Mouse (Mus musculus) MEL (cell line): ENCODE measurements around the gene Speg. TPM values are rescaled to one million over a fixed set of nuclear protein-coding genes. Genes with fewer than 3 reads are reported as not detected.

Source experiments
- DNase-seq: peaks from one replicate; pipeline ENCODE4 v3.0.0; 2011; ENCODE audit warnings: low read depth, low spot score
- H3K27ac ChIP-seq: 2 replicates; pipeline ENCODE4 v1.5.1; 2012; ENCODE audit warnings: low read depth, mild to moderate bottlenecking, control low read depth, low read length, moderate library complexity; ENCODE audit not compliant: control insufficient read depth
- H3K27me3 ChIP-seq, 2 experiments: fragments of 150-350 bp in 1 of 2; sonication (generic) in 1 of 2; 2 replicates each; pipeline ENCODE4 v1.6.1; 2012; ENCODE audit warnings: low read length in 2 of 2, mild to moderate bottlenecking in 2 of 2, improper control_type of control experiment in 1 of 2, moderate library complexity in 1 of 2; ENCODE audit not compliant: insufficient read depth in 2 of 2, control insufficient read depth in 1 of 2
- H3K36me3 ChIP-seq, 2 experiments: 2 replicates each; pipeline ENCODE4 v1.6.1; 2012 to 2014; ENCODE audit warnings: low read length in 2 of 2, improper control_type of control experiment in 1 of 2, inconsistent platforms in 1 of 2, mild to moderate bottlenecking in 1 of 2; ENCODE audit not compliant: insufficient read depth in 2 of 2, control insufficient read depth in 1 of 2
- H3K4me1 ChIP-seq, 2 experiments: fragments of 150-350 bp in 1 of 2; sonication (generic) in 1 of 2; 2 replicates each; pipeline ENCODE4 v1.6.1; 2012; ENCODE audit warnings: low read length in 2 of 2, improper control_type of control experiment in 1 of 2, mild to moderate bottlenecking in 1 of 2; ENCODE audit not compliant: insufficient read depth in 2 of 2, control insufficient read depth in 1 of 2
- H3K4me3 ChIP-seq, 2 experiments: fragments of 150-350 bp in 1 of 2; sonication (generic) in 1 of 2; 2 replicates each; pipeline ENCODE4 v1.5.1; 2012; ENCODE audit warnings: low read depth in 2 of 2, low read length in 2 of 2, mild to moderate bottlenecking in 2 of 2, moderate library complexity in 2 of 2, control low read depth in 1 of 2, improper control_type of control experiment in 1 of 2; ENCODE audit not compliant: control insufficient read depth in 1 of 2, insufficient read depth in 1 of 2
- H3K79me2 ChIP-seq: 2 replicates; pipeline ENCODE4 v1.6.1; 2012; ENCODE audit warnings: mild to moderate bottlenecking, low read length, moderate library complexity; ENCODE audit not compliant: control insufficient read depth, poor library complexity, insufficient read depth
- H3K9ac ChIP-seq: 2 replicates; pipeline ENCODE4 v1.6.1; 2012; ENCODE audit warnings: low read depth, mild to moderate bottlenecking, control low read depth, low read length, moderate library complexity; ENCODE audit not compliant: control insufficient read depth, poor library complexity, severe bottlenecking
- H3K9me3 ChIP-seq: fragments of 150-350 bp; sonication (generic); replicated peaks from 2 replicates; pipeline ENCODE4 v1.6.1; 2012; ENCODE audit warnings: mild to moderate bottlenecking, low read length, improper control_type of control experiment, moderate library complexity; ENCODE audit not compliant: insufficient read depth
- BHLHE40 ChIP-seq: IDR thresholded peaks from 2 replicates; pipeline ENCODE4 v1.6.1; 2012; ENCODE audit warnings: low read depth, mild to moderate bottlenecking, inconsistent platforms, low read length, improper control_type of control experiment, borderline replicate concordance
- CHD1 ChIP-seq: IDR thresholded peaks from 2 replicates; pipeline ENCODE4 v1.6.1; 2012; ENCODE audit warnings: low read depth, mild to moderate bottlenecking, inconsistent platforms, low read length, improper control_type of control experiment
- CTCF ChIP-seq, 3 experiments: IDR thresholded peaks in 2 of 3; conservative IDR thresholded peaks in 1 of 3; 2 replicates each; pipeline ENCODE4 v1.5.1; 2011 to 2012; ENCODE audit warnings: low read length in 3 of 3, low read depth in 2 of 3, mild to moderate bottlenecking in 2 of 3, improper control_type of control experiment in 1 of 3, inconsistent platforms in 1 of 3, mixed read lengths in 1 of 3, moderate library complexity in 1 of 3; ENCODE audit not compliant: control insufficient read depth in 1 of 3, insufficient read depth in 1 of 3, poor library complexity in 1 of 3, severe bottlenecking in 1 of 3
- ETS1 ChIP-seq: IDR thresholded peaks from 2 replicates; pipeline ENCODE4 v1.6.1; 2012; ENCODE audit warnings: low read depth, mild to moderate bottlenecking, inconsistent platforms, low read length, improper control_type of control experiment, moderate library complexity
- GABPA ChIP-seq: IDR thresholded peaks from 2 replicates; pipeline ENCODE4 v1.6.1; 2012; ENCODE audit warnings: low read depth, mild to moderate bottlenecking, inconsistent platforms, low read length, improper control_type of control experiment, moderate library complexity
- GATA1 ChIP-seq: IDR thresholded peaks from 2 replicates; pipeline ENCODE4 v1.6.1; 2011; ENCODE audit warnings: low read depth, low read length, improper control_type of control experiment
- HCFC1 ChIP-seq: IDR thresholded peaks from 2 replicates; pipeline ENCODE4 v1.6.1; 2012; ENCODE audit warnings: low read depth, mild to moderate bottlenecking, inconsistent platforms, low read length, improper control_type of control experiment, moderate library complexity
- JUND ChIP-seq: IDR thresholded peaks from 2 replicates; pipeline ENCODE4 v1.6.1; 2011; ENCODE audit warnings: low read depth, mild to moderate bottlenecking, improper control_type of control experiment, low read length
- KAT2A ChIP-seq: conservative IDR thresholded peaks from 2 replicates; pipeline ENCODE4 v1.6.1; 2012; ENCODE audit warnings: low read depth, low read length, improper control_type of control experiment, inconsistent platforms
- MAFK ChIP-seq: IDR thresholded peaks from 2 replicates; pipeline ENCODE4 v1.6.1; 2011; ENCODE audit warnings: low read depth, mild to moderate bottlenecking, low read length, improper control_type of control experiment, borderline replicate concordance
- MAX ChIP-seq: IDR thresholded peaks from 2 replicates; pipeline ENCODE4 v1.6.1; 2011; ENCODE audit warnings: low read length, improper control_type of control experiment
- MYB ChIP-seq: IDR thresholded peaks from 2 replicates; pipeline ENCODE4 v1.6.1; 2011; ENCODE audit warnings: mild to moderate bottlenecking, low read depth, low read length, improper control_type of control experiment
- MYC ChIP-seq: IDR thresholded peaks from 2 replicates; pipeline ENCODE4 v1.6.1; 2011; ENCODE audit warnings: low read depth, mild to moderate bottlenecking, low read length, improper control_type of control experiment, moderate library complexity
- POLR2A ChIP-seq, 2 experiments: IDR thresholded peaks; 2 replicates each; pipeline ENCODE4 v1.6.1; 2011 to 2012; ENCODE audit warnings: low read length in 2 of 2, mild to moderate bottlenecking in 2 of 2, control low read depth in 1 of 2, improper control_type of control experiment in 1 of 2, low read depth in 1 of 2, moderate library complexity in 1 of 2; ENCODE audit not compliant: control insufficient read depth in 1 of 2, insufficient read depth in 1 of 2, poor library complexity in 1 of 2
- POLR2AphosphoS2 ChIP-seq: IDR thresholded peaks from 2 replicates; pipeline ENCODE4 v1.6.1; 2011; ENCODE audit warnings: low read length, improper control_type of control experiment
- RAD21 ChIP-seq: IDR thresholded peaks from 2 replicates; pipeline ENCODE4 v1.6.1; 2011; ENCODE audit warnings: mild to moderate bottlenecking, low read depth, low read length, improper control_type of control experiment
- RCOR1 ChIP-seq: IDR thresholded peaks from 2 replicates; pipeline ENCODE4 v1.6.1; 2012; ENCODE audit warnings: low read depth, mild to moderate bottlenecking, inconsistent platforms, low read length, improper control_type of control experiment
- UBTF ChIP-seq: IDR thresholded peaks from 2 replicates; pipeline ENCODE4 v1.6.1; 2012; ENCODE audit warnings: low read depth, mild to moderate bottlenecking, inconsistent platforms, low read length, improper control_type of control experiment, moderate library complexity, borderline replicate concordance; ENCODE audit not compliant: insufficient read depth
- USF1 ChIP-seq: IDR thresholded peaks from 2 replicates; pipeline ENCODE4 v1.6.1; 2014; ENCODE audit warnings: low read depth, mild to moderate bottlenecking, inconsistent platforms, low read length, improper control_type of control experiment, moderate library complexity
- ZC3H11A ChIP-seq: IDR thresholded peaks from 2 replicates; pipeline ENCODE4 v1.6.1; 2012; ENCODE audit warnings: low read depth, mild to moderate bottlenecking, inconsistent platforms, low read length, improper control_type of control experiment
- ZKSCAN1 ChIP-seq: IDR thresholded peaks from 2 replicates; pipeline ENCODE4 v1.6.1; 2012; ENCODE audit warnings: low read depth, mild to moderate bottlenecking, inconsistent platforms, low read length, improper control_type of control experiment, moderate library complexity
- polyA plus RNA-seq, 2 experiments: library from polyadenylated mRNA; stranded (reverse) in 1 of 2; unstranded in 1 of 2; fragments of >175 nt in 1 of 2; fragments of >200 nt in 1 of 2; gene quantifications; 2 replicates each; pipeline versions ENCODE4 v1.2.1 to v1.2.4; 2012; ENCODE audit warnings: low replicate concordance in 2 of 2, low read depth in 1 of 2; ENCODE audit not compliant: insufficient read length in 2 of 2, insufficient read depth in 1 of 2, missing spikeins in 1 of 2
- total RNA-seq: library from RNA; depleted of rRNA; stranded (reverse); fragments of 300-350 nt; gene quantifications from 2 replicates; pipeline ENCODE4 v1.2.3, GENCODE M21; 2012

Speg gene
- total and polyA plus RNA-seq, 3 experiments = 1.7 to 9.5 TPM; not detected in 1

- TF ChIP-seq RAD21 = no peak
- TF ChIP-seq GABPA = no peak
- TF ChIP-seq POLR2AphosphoS2 = no peak
- no peak for TF ChIP-seq CTCF (IDR thresholded peaks at IDR 0.05 in 2 of 3, conservative IDR thresholded peaks at IDR 0.05 in 1 of 3; ENCODE audit: control insufficient read depth in 1 of 3, insufficient read depth in 1 of 3, low read depth in 2 of 3, low read length in 3 of 3, poor library complexity in 1 of 3, severe bottlenecking in 1 of 3)
- no peak for TF ChIP-seq MAFK
- TF ChIP-seq UBTF = no peak
- no peak for TF ChIP-seq MYB
- no peak for TF ChIP-seq BHLHE40
- no peak for TF ChIP-seq KAT2A
- no peak for TF ChIP-seq RCOR1
- TF ChIP-seq MAX = no peak
- TF ChIP-seq HCFC1 = no peak
- TF ChIP-seq GATA1 = no peak
- TF ChIP-seq ZC3H11A = no peak
- no peak for TF ChIP-seq USF1
- peaks cover 0 to 12% of the 10 kb centered on the region in 2 experiments; a peak in 2 of 4 replicates for H3K36me3 ChIP-seq
- H3K9me3 ChIP-seq = no peaks in the 10 kb centered on the region
- no peak overlapping the region for H3K27ac ChIP-seq
- H3K4me1 ChIP-seq = peaks cover 5 to 25% of the 10 kb centered on the region in 2 experiments
- no peaks in the 10 kb centered on the region for H3K27me3 ChIP-seq
- H3K79me2 ChIP-seq = no peaks in the 10 kb centered on the region; the same call in 1 of the 2 replicates
- no peak for DNase-seq
- no peak overlapping the region for H3K9ac ChIP-seq
- no peak overlapping the region for H3K4me3 ChIP-seq
Measured at GRCm38 (mm10) chr1:75384470-75385141, 9.5 kb downstream of the Speg start.

GRCm38 (mm10) chr1:75385142-75385730, 10.1 kb downstream of the Speg start:
- TF ChIP-seq USF1 (no peak), ETS1 (no peak), CHD1 (no peak), ZKSCAN1 (no peak), RAD21 (no peak), JUND (no peak), MYC (no peak), MYB (no peak), POLR2A (IDR thresholded peaks at IDR 0.05; ENCODE audit: control insufficient read depth in 1 of 2, insufficient read depth in 1 of 2, low read depth in 1 of 2, low read length in 2 of 2, poor library complexity in 1 of 2) (no peak), KAT2A (no peak), GABPA (no peak), CTCF (IDR thresholded peaks at IDR 0.05 in 2 of 3, conservative IDR thresholded peaks at IDR 0.05 in 1 of 3; ENCODE audit: control insufficient read depth in 1 of 3, insufficient read depth in 1 of 3, low read depth in 2 of 3, low read length in 3 of 3, poor library complexity in 1 of 3, severe bottlenecking in 1 of 3) (no peak)
- Histone ChIP-seq H3K9ac (no peak overlapping the region), H3K79me2 (no peaks in the 10 kb centered on the region; the same call in 1 of the 2 replicates), H3K36me3 (peaks cover 0 to 10% of the 10 kb centered on the region in 2 experiments; a peak in 2 of 4 replicates), H3K9me3 (no peaks in the 10 kb centered on the region), H3K4me1 (peaks cover 5 to 18% of the 10 kb centered on the region in 2 experiments), H3K4me3 (no peak overlapping the region), H3K27ac (no peak overlapping the region), H3K27me3 (no peaks in the 10 kb centered on the region)
- DNase-seq = no peak
